Mouse (Mus musculus) limb, embryonic 15.5 days (tissue): ENCODE results near the gene Alg14. TPM values are rescaled to one million over a fixed set of nuclear protein-coding genes. Genes with fewer than 3 reads are reported as not detected.
A peak's percentile ranks its signal among the peaks of the same experiment; 100 is the strongest.

Source experiments
- ATAC-seq: fragments of 200-750 bp; cut with Nextera tagmentation; 2 replicates; pipeline ENCODE4 v1.8.0; 2017; ENCODE audit warnings: low read depth, moderate TSS enrichment; ENCODE audit not compliant: insufficient number of reproducible peaks, low FRiP score, low TSS enrichment
- H3K27ac ChIP-seq: fragments of 300-500 bp; sonication (generic); 2 replicates; pipeline ENCODE4 v1.5.1; 2015; ENCODE audit warnings: moderate library complexity, mild to moderate bottlenecking, inconsistent platforms
- H3K27me3 ChIP-seq: fragments of 300-500 bp; sonication (generic); 2 replicates; pipeline ENCODE4 v1.6.1; 2015; ENCODE audit warnings: inconsistent platforms
- H3K36me3 ChIP-seq: fragments of 300-500 bp; sonication (generic); 2 replicates; pipeline ENCODE4 v1.6.1; 2015; ENCODE audit warnings: inconsistent platforms
- H3K4me1 ChIP-seq: fragments of 300-500 bp; sonication (generic); 2 replicates; pipeline ENCODE4 v1.6.1; 2015; ENCODE audit warnings: inconsistent platforms
- H3K4me2 ChIP-seq: fragments of 300-500 bp; sonication (generic); 2 replicates; pipeline ENCODE4 v1.6.1; 2015; ENCODE audit warnings: mild to moderate bottlenecking, inconsistent platforms
- H3K4me3 ChIP-seq: fragments of 300-500 bp; sonication (generic); 2 replicates; pipeline ENCODE4 v1.5.1; 2015; ENCODE audit warnings: mild to moderate bottlenecking, inconsistent platforms
- H3K9ac ChIP-seq: fragments of 300-500 bp; sonication (generic); 2 replicates; pipeline ENCODE4 v1.6.1; 2015; ENCODE audit warnings: inconsistent platforms
- H3K9me3 ChIP-seq: fragments of 300-500 bp; sonication (generic); 2 replicates; pipeline ENCODE4 v1.6.1; 2016; ENCODE audit warnings: inconsistent platforms
- WGBS: fragments of 180-500 bp; shearing (Covaris S2); methylation state at CpG from one replicate; pipeline ENCODE4 v1.1.7; 2015; 5-methylcytosine and 5-hydroxymethylcytosine counted together
- polyA plus RNA-seq: library from polyadenylated mRNA; unstranded; fragments of >200 nt; fragmentation: Nextera tagmentation; extraction: Ambion mirVana; gene quantifications from 2 replicates; pipeline ENCODE4 v1.2.1, GENCODE M21; 2015

The Alg14 gene
- polyA plus RNA-seq = 41.6 and 43.9 TPM in 2 replicates

- peak; percentile 98 for ATAC-seq
- Histone ChIP-seq H3K4me2 (peak within 1 kb of the TSS; percentile 54), H3K9ac (peak within 1 kb of the TSS; percentile 59), H3K4me1 (peaks cover 7% of the 10 kb centered on the region; the same call in 1 of the 2 replicates), H3K27me3 (no peaks in the 10 kb centered on the region), H3K27ac (peak within 1 kb of the TSS; percentile 97), H3K36me3 (no peaks in the 10 kb centered on the region), H3K4me3 (peak within 1 kb of the TSS; percentile 70), H3K9me3 (no peaks in the 10 kb centered on the region)
- under 1% methylated on average over 42 of the region's 42 CpGs for WGBS
These were observed at the start of gene Alg14 for GRCm38 (mm10) chr3:121291560-121292258. TSS of gene Alg14 (plus strand) at chr3:121291773.

- ATAC-seq = no peak
- Histone ChIP-seq H3K4me2 (no peak overlapping the region), H3K36me3 (no peaks in the 10 kb centered on the region), H3K27ac (no peak overlapping the region), H3K9ac (no peak overlapping the region), H3K27me3 (no peaks in the 10 kb centered on the region), H3K9me3 (no peaks in the 10 kb centered on the region), H3K4me1 (peaks cover 9% of the 10 kb centered on the region), H3K4me3 (no peak overlapping the region)
- 35% methylated on average over 9 of the region's 9 CpGs for WGBS
These were observed 49.2 kb upstream of the Alg14 start for GRCm38 (mm10) chr3:121242111-121242936.

GRCm38 (mm10) chr3:121242941-121243340 lies 48.6 kb upstream of the Alg14 start:
- H3K4me2 ChIP-seq = no peak overlapping the region
- H3K27ac ChIP-seq = no peak overlapping the region
- H3K4me3 ChIP-seq = no peak overlapping the region
- no peak for ATAC-seq
- 79% methylated on average over 4 of the region's 4 CpGs for WGBS
- H3K9ac ChIP-seq = no peak overlapping the region
- peaks cover 9% of the 10 kb centered on the region for H3K4me1 ChIP-seq
- H3K27me3 ChIP-seq = no peaks in the 10 kb centered on the region
- H3K9me3 ChIP-seq = no peaks in the 10 kb centered on the region
- H3K36me3 ChIP-seq = no peaks in the 10 kb centered on the region

- no peaks in the 10 kb centered on the region for H3K36me3 ChIP-seq
- no peaks in the 10 kb centered on the region for H3K9me3 ChIP-seq
- H3K27ac ChIP-seq = 0 out of 2 replicates have a peak overlapping the region, but pooled peaks have one; percentile 17
- WGBS = 76% methylated on average over 9 of the region's 9 CpGs
- 0 out of 2 replicates have a peak, but pooled peaks cover 10% of the 10 kb centered on the region for H3K4me1 ChIP-seq
- no peak overlapping the region for H3K4me2 ChIP-seq
- H3K27me3 ChIP-seq = no peaks in the 10 kb centered on the region
- no peak overlapping the region for H3K4me3 ChIP-seq
- H3K9ac ChIP-seq = no peak overlapping the region
- peak; percentile 36; the same call in 1 of the 2 replicates for ATAC-seq
These were observed 41.5 kb upstream of the Alg14 start for GRCm38 (mm10) chr3:121250048-121250447.

GRCm38 (mm10) chr3:121250576-121251433 lies 40.8 kb upstream of the Alg14 start:
- H3K4me2 ChIP-seq = no peak overlapping the region
- WGBS = 55% methylated on average over 19 of the region's 19 CpGs
- H3K9me3 ChIP-seq = no peaks in the 10 kb centered on the region
- ATAC-seq = no peak
- H3K27me3 ChIP-seq = no peaks in the 10 kb centered on the region
- H3K36me3 ChIP-seq = no peaks in the 10 kb centered on the region
- H3K4me1 ChIP-seq = 0 out of 2 replicates have a peak, but pooled peaks cover 10% of the 10 kb centered on the region
- H3K4me3 ChIP-seq = no peak overlapping the region
- no peak overlapping the region for H3K9ac ChIP-seq
- H3K27ac ChIP-seq = 0 out of 2 replicates have a peak overlapping the region, but pooled peaks have one; percentile 17

- peaks cover 12% of the 10 kb centered on the region for H3K27me3 ChIP-seq
- H3K36me3 ChIP-seq = no peaks in the 10 kb centered on the region
- no peak for ATAC-seq
- H3K9me3 ChIP-seq = no peaks in the 10 kb centered on the region
- H3K27ac ChIP-seq = no peak overlapping the region
- H3K9ac ChIP-seq = no peak overlapping the region
- 75% methylated on average over 7 of the region's 7 CpGs for WGBS
- H3K4me3 ChIP-seq = no peak overlapping the region
- H3K4me2 ChIP-seq = no peak overlapping the region
- H3K4me1 ChIP-seq = peaks cover 16% of the 10 kb centered on the region; the same call in 1 of the 2 replicates
These were observed 36.1 kb upstream of the Alg14 start for GRCm38 (mm10) chr3:121255501-121255900.

- WGBS = 70% methylated on average over 8 of the region's 8 CpGs
- no peaks in the 10 kb centered on the region for H3K36me3 ChIP-seq
- no peak overlapping the region for H3K9ac ChIP-seq
- H3K27ac ChIP-seq = no peak overlapping the region
- H3K4me2 ChIP-seq = no peak overlapping the region
- H3K4me1 ChIP-seq = peaks cover 14% of the 10 kb centered on the region; the same call in 1 of the 2 replicates
- H3K4me3 ChIP-seq = no peak overlapping the region
- peaks cover 19% of the 10 kb centered on the region for H3K27me3 ChIP-seq
- ATAC-seq = no peak
- H3K9me3 ChIP-seq = no peaks in the 10 kb centered on the region
These were observed 35.4 kb upstream of the Alg14 start for GRCm38 (mm10) chr3:121256131-121256530.

GRCm38 (mm10) chr3:121257418-121257817 lies 34.2 kb upstream of the Alg14 start:
- ATAC-seq = no peak
- Histone ChIP-seq H3K27ac (no peak overlapping the region), H3K27me3 (peaks cover 29% of the 10 kb centered on the region), H3K4me3 (no peak overlapping the region), H3K9ac (no peak overlapping the region), H3K36me3 (no peaks in the 10 kb centered on the region), H3K9me3 (no peaks in the 10 kb centered on the region), H3K4me2 (no peak overlapping the region), H3K4me1 (peaks cover 18% of the 10 kb centered on the region)
- WGBS = 87% methylated on average over 10 of the region's 10 CpGs

GRCm38 (mm10) chr3:121258521-121259478 lies 32.8 kb upstream of the Alg14 start:
- no peak for ATAC-seq
- H3K36me3 ChIP-seq = no peaks in the 10 kb centered on the region
- H3K4me3 ChIP-seq = no peak overlapping the region
- peak overlapping the region; percentile 17 for H3K4me2 ChIP-seq
- 0 out of 2 replicates have a peak overlapping the region, but pooled peaks have one; percentile 5 for H3K27ac ChIP-seq
- H3K4me1 ChIP-seq = peaks cover 25% of the 10 kb centered on the region
- H3K9me3 ChIP-seq = no peaks in the 10 kb centered on the region
- no peak overlapping the region for H3K9ac ChIP-seq
- H3K27me3 ChIP-seq = peaks cover 37% of the 10 kb centered on the region
- 55% methylated on average over 20 of the region's 20 CpGs for WGBS

GRCm38 (mm10) chr3:121260041-121260440 lies 31.5 kb upstream of the Alg14 start:
- no peak overlapping the region for H3K9ac ChIP-seq
- no peak overlapping the region for H3K27ac ChIP-seq
- no peaks in the 10 kb centered on the region for H3K9me3 ChIP-seq
- H3K4me1 ChIP-seq = peaks cover 25% of the 10 kb centered on the region
- H3K4me2 ChIP-seq = no peak overlapping the region
- ATAC-seq = no peak
- WGBS = 77% methylated on average over 7 of the region's 7 CpGs
- H3K36me3 ChIP-seq = no peaks in the 10 kb centered on the region
- H3K27me3 ChIP-seq = peaks cover 47% of the 10 kb centered on the region
- no peak overlapping the region for H3K4me3 ChIP-seq
